Mouse (Mus musculus): ENCODE results near the gene Mgmt.

GRCm38 (mm10) chr7:137020195-137020594 lies 125.8 kb downstream of the Mgmt start:
- TF ChIP-seq FLI1 (IDR thresholded peaks at IDR 0.05; ENCODE audit: low read length) (no peak), GATA1 (IDR thresholded peaks at IDR 0.05; ENCODE audit: borderline replicate concordance, low read length) (no peak)
